Mouse (Mus musculus): ENCODE data around the gene Sgo1. TPM values are rescaled to one million over a fixed set of nuclear protein-coding genes. Genes with fewer than 3 reads are reported as not detected.
"Not testable (repeated sequence)": the region's sequence is repeated elsewhere in the genome, so short reads cannot be mapped to it uniquely, and the experiment has no call there.

The Sgo1 gene
- total RNA-seq (2015), result 28.5 and 36.5 TPM in 2 replicates
- total RNA-seq (2017), result 68.3 and 70.9 TPM in 2 replicates

GRCm38 (mm10) chr17:53688877-53689802 lies at the start of gene Sgo1:
Gene Sgo1 (minus strand): TSS chr17:53689333.
- ATAC-seq (ENCODE audit: poor library complexity, severe bottlenecking), result peak; percentile 84

GRCm38 (mm10) chr17:53718916-53719315 lies 29.8 kb upstream of the Sgo1 start:
- ATAC-seq (ENCODE audit: poor library complexity, severe bottlenecking), result not testable (repeated sequence)

- no peak for ATAC-seq (ENCODE audit: poor library complexity, severe bottlenecking)
Observed at GRCm38 (mm10) chr17:53718474-53718873, 29.3 kb upstream of the Sgo1 start.

- not testable (repeated sequence) for ATAC-seq (ENCODE audit: poor library complexity, severe bottlenecking)
Observed at GRCm38 (mm10) chr17:53715161-53715560, 26.0 kb upstream of the Sgo1 start.

- no peak for ATAC-seq (ENCODE audit: poor library complexity, severe bottlenecking)
Observed at GRCm38 (mm10) chr17:53714453-53714852, 25.3 kb upstream of the Sgo1 start.

GRCm38 (mm10) chr17:53697521-53697920 lies 8.4 kb upstream of the Sgo1 start:
- ATAC-seq (ENCODE audit: poor library complexity, severe bottlenecking), result not testable (repeated sequence)

GRCm38 (mm10) chr17:53694039-53694438 lies 4.9 kb upstream of the Sgo1 start:
- ATAC-seq (ENCODE audit: poor library complexity, severe bottlenecking), result no peak

- ATAC-seq (ENCODE audit: poor library complexity, severe bottlenecking), result peak; percentile 44
Observed at GRCm38 (mm10) chr17:53689946-53690345, 813 bp upstream of the Sgo1 start.

- no peak for ATAC-seq (ENCODE audit: poor library complexity, severe bottlenecking)
Observed at GRCm38 (mm10) chr17:53688321-53688720, 812 bp downstream of the Sgo1 start.

GRCm38 (mm10) chr17:53678716-53679115 lies 10.4 kb downstream of the Sgo1 start:
- ATAC-seq (ENCODE audit: poor library complexity, severe bottlenecking), result no peak

- ATAC-seq (ENCODE audit: poor library complexity, severe bottlenecking), result no peak
Observed at GRCm38 (mm10) chr17:53670453-53670852, 18.7 kb downstream of the Sgo1 start.

GRCm38 (mm10) chr17:53664703-53665382 lies 24.3 kb downstream of the Sgo1 start:
- ATAC-seq (ENCODE audit: poor library complexity, severe bottlenecking), result no peak

GRCm38 (mm10) chr17:53664267-53664666 lies 24.9 kb downstream of the Sgo1 start:
- no peak for ATAC-seq (ENCODE audit: poor library complexity, severe bottlenecking)

- no peak for ATAC-seq (ENCODE audit: poor library complexity, severe bottlenecking)
Observed at GRCm38 (mm10) chr17:53661056-53661840, 27.9 kb downstream of the Sgo1 start.

GRCm38 (mm10) chr17:53659738-53660137 lies 29.4 kb downstream of the Sgo1 start:
- no peak for ATAC-seq (ENCODE audit: poor library complexity, severe bottlenecking)

GRCm38 (mm10) chr17:53659230-53659629 lies 29.9 kb downstream of the Sgo1 start:
- ATAC-seq (ENCODE audit: poor library complexity, severe bottlenecking), result no peak

GRCm38 (mm10) chr17:53658668-53659067 lies 30.5 kb downstream of the Sgo1 start:
- no peak for ATAC-seq (ENCODE audit: poor library complexity, severe bottlenecking)

- ATAC-seq (ENCODE audit: poor library complexity, severe bottlenecking), result not testable (repeated sequence)
Observed at GRCm38 (mm10) chr17:53657391-53657790, 31.7 kb downstream of the Sgo1 start.

- no peak for ATAC-seq (ENCODE audit: poor library complexity, severe bottlenecking)
Observed at GRCm38 (mm10) chr17:53656369-53656860, 32.7 kb downstream of the Sgo1 start.

- ATAC-seq (ENCODE audit: poor library complexity, severe bottlenecking), result no peak
Observed at GRCm38 (mm10) chr17:53655959-53656358, 33.2 kb downstream of the Sgo1 start.

GRCm38 (mm10) chr17:53655081-53655480 lies 34.1 kb downstream of the Sgo1 start:
- no peak for ATAC-seq (ENCODE audit: poor library complexity, severe bottlenecking)

All from megakaryocyte, adult 5-6 weeks (primary cell).